Mouse (Mus musculus): Measurements from ENCODE around the gene Dnm1l.
"Not testable (repeated sequence)": the region's sequence is repeated elsewhere in the genome, so short reads cannot be mapped to it uniquely, and the experiment has no call there.

GRCm38 (mm10) chr16:16359101-16359482, 333 bp upstream of the Dnm1l start:
- TF ChIP-seq EP300 (IDR thresholded peaks at IDR 0.05; ENCODE audit: insufficient read depth, low read depth, low read length); POLR2A (IDR thresholded peaks at IDR 0.05; ENCODE audit: insufficient read depth, low read length): not testable (repeated sequence)
